Mouse (Mus musculus): ENCODE measurements around the gene Dph5. TPM values are rescaled to one million over a fixed set of nuclear protein-coding genes. Genes with fewer than 3 reads are reported as not detected.

Dph5 gene
- 10 to 100 TPM; 61.7 to 72.2 TPM for total RNA-seq (2023)

DNA sequence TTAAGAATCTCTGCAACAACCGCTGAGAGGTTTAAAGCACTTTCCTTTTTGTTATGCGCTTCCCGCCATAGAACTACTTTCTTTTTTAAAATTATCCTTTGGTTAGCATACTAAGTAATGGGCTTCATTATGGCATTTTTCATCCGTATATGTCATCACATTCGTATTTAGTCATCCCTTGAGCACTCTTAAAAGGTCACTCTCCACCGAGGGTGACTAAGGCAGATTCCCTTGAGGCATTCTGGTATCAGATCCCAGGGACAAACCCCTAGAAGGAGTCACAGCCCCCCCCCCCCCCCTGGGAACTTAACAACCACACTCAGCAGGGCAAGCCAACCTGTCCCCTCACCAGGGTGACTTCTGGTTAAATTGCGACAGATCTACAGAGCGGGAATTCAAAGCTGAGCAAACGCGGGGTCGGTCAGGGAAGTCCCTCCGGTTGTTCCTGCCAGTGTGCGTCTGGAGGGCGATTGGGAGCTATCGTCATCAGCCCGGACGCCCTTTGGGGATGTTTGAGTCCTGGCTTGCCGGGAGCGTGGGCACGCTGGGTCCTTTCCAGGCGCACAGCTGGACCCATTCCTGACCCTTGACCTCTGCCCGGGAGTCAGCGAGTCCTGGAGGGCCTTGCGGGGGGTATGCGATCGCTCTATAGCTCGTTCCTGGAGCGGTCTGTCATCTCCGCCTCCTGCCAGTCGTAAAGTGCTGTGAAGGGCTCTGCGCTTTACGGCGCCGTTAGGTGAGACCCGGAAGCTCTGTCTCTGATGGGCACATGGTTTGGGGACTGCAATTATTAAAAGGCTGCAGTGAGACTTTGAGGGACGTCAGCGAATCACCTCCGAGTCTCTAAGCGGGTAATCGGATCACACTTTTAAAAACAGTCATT, at the start of gene Dph5:
TSS of gene Dph5 (plus strand) at position 411 of the 883 bp plus-strand sequence.

Other genes with a start within 250 kb of the Dph5 start
- 100 to 1,000 TPM; 334 to 350 TPM for gene S1pr1, start 172.8 kb upstream of the Dph5 start, total RNA-seq (2023)
- gene Slc30a7, start 119.6 kb downstream of the Dph5 start, total RNA-seq (2023): 10 to 100 TPM; 33.6 to 43.9 TPM
- 1 to 10 TPM; 2.9 to 3.0 TPM for gene Extl2, start 119.6 kb downstream of the Dph5 start, total RNA-seq (2023)
- 1 to 10 TPM; 2.6 to 8.0 TPM for gene Vcam1, start 241.9 kb downstream of the Dph5 start, total RNA-seq (2023)

Data from B cell, adult 67 days (primary cell).